ENCODE assay signal across 9 mouse cellular contexts in the genomic region with DNA sequence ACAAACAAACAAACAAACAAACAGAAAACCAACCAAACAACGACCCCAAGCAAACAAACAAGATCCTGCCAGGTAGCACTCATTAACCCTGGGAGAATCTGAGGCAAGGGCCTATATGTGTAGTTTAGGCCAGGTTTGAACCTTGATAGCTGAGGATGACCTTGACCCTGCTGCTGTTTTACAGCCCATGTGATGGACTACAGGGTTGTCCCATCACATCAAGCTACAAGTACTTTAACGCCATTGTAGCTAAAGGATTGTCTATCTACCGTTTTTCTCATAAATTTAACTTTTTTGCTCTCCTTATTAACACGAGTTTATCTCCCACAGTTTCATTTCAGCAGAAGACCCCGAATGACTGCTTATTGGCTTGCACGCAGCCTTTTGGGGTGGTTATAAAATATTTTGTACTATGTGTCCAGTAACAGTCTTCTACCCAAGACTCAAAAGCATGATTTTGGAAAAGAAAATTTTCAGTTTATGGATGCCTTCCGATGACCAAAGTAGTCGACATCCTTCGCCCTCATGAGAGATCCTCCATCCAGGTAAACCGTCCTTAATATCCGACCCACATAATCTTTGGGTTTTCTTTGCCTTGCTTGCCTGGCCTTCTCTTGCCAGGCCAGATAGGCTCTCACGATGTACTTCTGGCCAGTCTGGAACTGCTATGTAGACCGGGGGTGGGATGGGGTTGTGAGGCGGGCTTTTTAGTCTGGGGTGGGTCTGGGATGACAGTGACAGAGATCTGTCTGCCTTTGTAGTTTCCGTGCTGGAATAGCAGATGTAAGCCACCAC. TPM values are rescaled to one million over a fixed set of nuclear protein-coding genes. Genes with fewer than 3 reads are reported as not detected.
A peak's percentile ranks its signal among the peaks of the same experiment; 100 is the strongest.
DNase-seq lines count a peak whose midpoint lies in the region; ATAC-seq and TF ChIP-seq lines count a peak whose summit lies in the region.
"Had no signal": no experiment of that assay in that cellular context is flagged by ENCODE, and none has a peak within 500 bp of the region (broad histone marks: within the 10 kb centered on the region; RNA-seq: fewer than 3 reads in every experiment).

No protein-coding gene starts in this region.

- intact Hi-C loops in heart, postnatal 25 days (cut with DNase I), result loop anchor here (2.0 to 10.0 kb wide), 3 partner anchors 69 to 1571 kb away; a partner anchor contains a TSS

- TF ChIP-seq EP300 in MEL (IDR thresholded peaks at IDR 0.05; ENCODE audit: low read depth in 1 of 2, low read length in 2 of 2), result no peak

- no peak for TF ChIP-seq RAD21 in MEL (IDR thresholded peaks at IDR 0.05; ENCODE audit: low read depth, low read length)

- peak overlapping the region; percentile 59; the same call in 1 of the 2 replicates for H3K9ac ChIP-seq in heart, embryonic 11.5 days (ENCODE audit: low read depth, low read length)
- H3K9ac ChIP-seq in MEL (ENCODE audit: control insufficient read depth, low read depth, low read length, poor library complexity, severe bottlenecking), result peak overlapping the region; percentile 47; the same call in 1 of the 2 replicates
- peak overlapping the region; percentile 56 for H3K9ac ChIP-seq in hindbrain, embryonic 13.5 days
- peak overlapping the region; percentile 45; the same call in 1 of the 2 replicates for H3K9ac ChIP-seq in midbrain, embryonic 13.5 days (replicated peaks)

- H3K36me3 ChIP-seq in heart, embryonic 11.5 days (ENCODE audit: control insufficient read depth, insufficient read depth, low read length), result no peaks in the 10 kb centered on the region
- H3K36me3 ChIP-seq in MEL (ENCODE audit: control insufficient read depth in 1 of 2, insufficient read depth in 2 of 2, low read length in 2 of 2), result peaks cover 0 to 17% of the 10 kb centered on the region in 2 experiments; a peak in 2 of 4 replicates
- no peaks in the 10 kb centered on the region for H3K36me3 ChIP-seq in hindbrain, embryonic 13.5 days
- no peaks in the 10 kb centered on the region for H3K36me3 ChIP-seq in midbrain, embryonic 13.5 days

- no peak for TF ChIP-seq POLR2A in MEL (IDR thresholded peaks at IDR 0.05; ENCODE audit: control insufficient read depth in 1 of 2, insufficient read depth in 1 of 2, low read depth in 1 of 2, low read length in 2 of 2, poor library complexity in 1 of 2)

- no peaks in the 10 kb centered on the region for H3K27me3 ChIP-seq in heart, embryonic 11.5 days (ENCODE audit: control insufficient read depth, insufficient read depth, low read length)
- H3K27me3 ChIP-seq in MEL (ENCODE audit: control insufficient read depth in 1 of 2, insufficient read depth in 2 of 2, low read length in 2 of 2), result no peaks in the 10 kb centered on the region
- no peaks in the 10 kb centered on the region for H3K27me3 ChIP-seq in hindbrain, embryonic 13.5 days
- no peaks in the 10 kb centered on the region for H3K27me3 ChIP-seq in midbrain, embryonic 13.5 days

- no peak overlapping the region for H3K27ac ChIP-seq in heart, embryonic 11.5 days (ENCODE audit: low read depth, low read length)
- no peak overlapping the region for H3K27ac ChIP-seq in MEL (ENCODE audit: control insufficient read depth, low read depth, low read length)
- no peak overlapping the region for H3K27ac ChIP-seq in hindbrain, embryonic 13.5 days
- H3K27ac ChIP-seq in midbrain, embryonic 13.5 days, result no peak overlapping the region

- H3K4me2 ChIP-seq in heart, embryonic 11.5 days, result peak overlapping the region; percentile 91
- peak overlapping the region; percentile 56 for H3K4me2 ChIP-seq in hindbrain, embryonic 13.5 days
- peak overlapping the region; percentile 56 for H3K4me2 ChIP-seq in midbrain, embryonic 13.5 days (replicated peaks)

- WGBS in heart, embryonic 11.5 days (ENCODE audit: insufficient replicate concordance), result 47% methylated on average over 15 of the region's 15 CpGs
- 55% methylated on average over 15 of the region's 15 CpGs for WGBS in hindbrain, embryonic 13.5 days
- 54% methylated on average over 15 of the region's 15 CpGs for WGBS in midbrain, embryonic 13.5 days

- H3K79me2 ChIP-seq in MEL (ENCODE audit: control insufficient read depth, insufficient read depth, low read length, poor library complexity), result no peaks in the 10 kb centered on the region

- no peak for TF ChIP-seq CTCF in MEL (IDR thresholded peaks at IDR 0.05 in 2 of 3, conservative IDR thresholded peaks at IDR 0.05 in 1 of 3; ENCODE audit: control insufficient read depth in 1 of 3, insufficient read depth in 1 of 3, low read depth in 2 of 3, low read length in 3 of 3, poor library complexity in 1 of 3, severe bottlenecking in 1 of 3)

- ATAC-seq in heart, embryonic 11.5 days (replicated peaks; ENCODE audit: insufficient number of reproducible peaks, low FRiP score, low TSS enrichment), result no peak
- ATAC-seq in hindbrain, embryonic 13.5 days (ENCODE audit: low FRiP score), result no peak
- no peak for ATAC-seq in midbrain, embryonic 13.5 days

- H3K4me3 ChIP-seq in heart, embryonic 11.5 days (ENCODE audit: low read depth, low read length), result peak overlapping the region; percentile 47
- peak overlapping the region; percentile 51 to 59 for H3K4me3 ChIP-seq in MEL (ENCODE audit: control insufficient read depth in 1 of 2, insufficient read depth in 1 of 2, low read depth in 2 of 2, low read length in 2 of 2)
- H3K4me3 ChIP-seq in hindbrain, embryonic 13.5 days, result peak overlapping the region; percentile 46
- peak overlapping the region; percentile 51 for H3K4me3 ChIP-seq in midbrain, embryonic 13.5 days (replicated peaks)

- no peaks in the 10 kb centered on the region for H3K9me3 ChIP-seq in heart, embryonic 11.5 days (replicated peaks; ENCODE audit: control insufficient read depth, low read length)
- no peaks in the 10 kb centered on the region for H3K9me3 ChIP-seq in MEL (replicated peaks; ENCODE audit: insufficient read depth, low read length)
- H3K9me3 ChIP-seq in hindbrain, embryonic 13.5 days, result no peaks in the 10 kb centered on the region
- H3K9me3 ChIP-seq in midbrain, embryonic 13.5 days, result no peaks in the 10 kb centered on the region

- H3K4me1 ChIP-seq in heart, embryonic 11.5 days (ENCODE audit: control insufficient read depth, insufficient read depth, low read length), result no peaks in the 10 kb centered on the region
- peaks cover 0 to 12% of the 10 kb centered on the region in 2 experiments; a peak in 2 of 4 replicates for H3K4me1 ChIP-seq in MEL (ENCODE audit: control insufficient read depth in 1 of 2, insufficient read depth in 2 of 2, low read length in 2 of 2)
- peaks cover 9% of the 10 kb centered on the region for H3K4me1 ChIP-seq in hindbrain, embryonic 13.5 days (replicated peaks)
- H3K4me1 ChIP-seq in midbrain, embryonic 13.5 days (replicated peaks), result peaks cover 9% of the 10 kb centered on the region

- DNase-seq in heart, postnatal 25 days (ENCODE audit: low spot score), result no peak
- DNase-seq in MEL (ENCODE audit: low read depth, low spot score), result peak; percentile 46
- no peak for DNase-seq in adrenal gland, adult 8-10 months
- no peak for DNase-seq in frontal cortex, postnatal 36 days (ENCODE audit: low spot score in 2 of 2)
- no peak for DNase-seq in ovary, postnatal 36 days (ENCODE audit: low spot score)

RNA-seq across cellular contexts. Expression of a gene that starts 14.8 kb away (rescaled TPM):
- 2.1 and 3.4 TPM in 2 replicates for polyA plus RNA-seq in heart, embryonic 11.5 days (2014; fragmentation: Nextera tagmentation; extraction: Ambion mirVana)
- total RNA-seq in heart, postnatal 25 days (2021), result 100 to 1,000 TPM; 272 to 334 TPM
- total RNA-seq in MEL (2012; rRNA removed), result 5,750 and 5,753 TPM in 2 replicates
- polyA plus RNA-seq in MEL (2012; ENCODE audit: insufficient read depth in 1 of 2, insufficient read length in 2 of 2, low read depth in 1 of 2, low replicate concordance in 2 of 2, missing spikeins in 1 of 2), result 1 to 10 TPM in 1 of 2 experiments, not detected in 1; 9.9 TPM
- polyA plus RNA-seq in hindbrain, embryonic 13.5 days (2015; fragmentation: Nextera tagmentation; extraction: Ambion mirVana), result 4.2 and 5.7 TPM in 2 replicates
- polyA plus RNA-seq in midbrain, embryonic 13.5 days (2015; fragmentation: Nextera tagmentation; extraction: Ambion mirVana), result 6.4 and 7.4 TPM in 2 replicates
- 100 to 1,000 TPM; 381 to 523 (median 406) TPM for total RNA-seq in adrenal gland, adult 8-10 months (2022)

RNA-seq across cellular contexts. Expression of a gene that starts 17.7 kb away (rescaled TPM):
- 1.4 and 2.3 TPM in 2 replicates for polyA plus RNA-seq in heart, embryonic 11.5 days (2014; fragmentation: Nextera tagmentation; extraction: Ambion mirVana)
- total RNA-seq in heart, postnatal 25 days (2021), result 10 to 100 TPM; 13.7 to 25.9 TPM
- 939 and 1,000 TPM in 2 replicates for total RNA-seq in MEL (2012; rRNA removed)
- 10 to 100 TPM in 1 of 2 experiments, not detected in 1; 64.3 TPM for polyA plus RNA-seq in MEL (2012; ENCODE audit: insufficient read depth in 1 of 2, insufficient read length in 2 of 2, low read depth in 1 of 2, low replicate concordance in 2 of 2, missing spikeins in 1 of 2)
- 2.4 TPM in 1 of 2 replicates, not detected in the other for polyA plus RNA-seq in hindbrain, embryonic 13.5 days (2015; fragmentation: Nextera tagmentation; extraction: Ambion mirVana)
- polyA plus RNA-seq in midbrain, embryonic 13.5 days (2015; fragmentation: Nextera tagmentation; extraction: Ambion mirVana), result 1.3 and 3.0 TPM in 2 replicates
- 10 to 100 TPM in 3 of 4 experiments, 1 to 10 TPM in 1; 8.2 to 20.8 (median 16.2) TPM for total RNA-seq in adrenal gland, adult 8-10 months (2022)

RNA-seq across cellular contexts. Expression of a gene that starts 19.2 kb away (rescaled TPM):
- 2.8 and 3.1 TPM in 2 replicates for polyA plus RNA-seq in heart, embryonic 11.5 days (2014; fragmentation: Nextera tagmentation; extraction: Ambion mirVana)
- total RNA-seq in heart, postnatal 25 days (2021), result 1 to 10 TPM; 3.4 to 4.1 TPM
- total RNA-seq in MEL (2012; rRNA removed), result 441 and 728 TPM in 2 replicates
- polyA plus RNA-seq in MEL (2012; ENCODE audit: insufficient read depth in 1 of 2, insufficient read length in 2 of 2, low read depth in 1 of 2, low replicate concordance in 2 of 2, missing spikeins in 1 of 2), result 1 to 10 TPM in 1 of 2 experiments, not detected in 1; 5.2 TPM
- polyA plus RNA-seq in hindbrain, embryonic 13.5 days (2015; fragmentation: Nextera tagmentation; extraction: Ambion mirVana), result 1.8 and 3.0 TPM in 2 replicates
- polyA plus RNA-seq in midbrain, embryonic 13.5 days (2015; fragmentation: Nextera tagmentation; extraction: Ambion mirVana), result 3.1 and 5.3 TPM in 2 replicates
- 1 to 10 TPM; 3.2 to 5.6 (median 4.7) TPM for total RNA-seq in adrenal gland, adult 8-10 months (2022)

RNA-seq across cellular contexts. Expression of a gene that starts 27.2 kb away (rescaled TPM):
- 0.43 and 0.66 TPM in 2 replicates for polyA plus RNA-seq in heart, embryonic 11.5 days (2014; fragmentation: Nextera tagmentation; extraction: Ambion mirVana)
- total RNA-seq in heart, postnatal 25 days (2021), result 1 to 10 TPM; 1.4 to 1.9 TPM
- total RNA-seq in MEL (2012; rRNA removed), result 275 and 350 TPM in 2 replicates
- polyA plus RNA-seq in MEL (2012; ENCODE audit: insufficient read depth in 1 of 2, insufficient read length in 2 of 2, low read depth in 1 of 2, low replicate concordance in 2 of 2, missing spikeins in 1 of 2), result under 1 TPM in 1 of 2 experiments, not detected in 1; 0.70 TPM
- polyA plus RNA-seq in hindbrain, embryonic 13.5 days (2015; fragmentation: Nextera tagmentation; extraction: Ambion mirVana), result 0.29 TPM in 1 of 2 replicates, not detected in the other
- 0.31 and 0.35 TPM in 2 replicates for polyA plus RNA-seq in midbrain, embryonic 13.5 days (2015; fragmentation: Nextera tagmentation; extraction: Ambion mirVana)
- total RNA-seq in adrenal gland, adult 8-10 months (2022), result 1 to 10 TPM; 2.2 to 3.4 (median 2.9) TPM

RNA-seq across cellular contexts. Expression of a gene that starts 27.4 kb away (rescaled TPM):
- polyA plus RNA-seq in heart, embryonic 11.5 days (2014; fragmentation: Nextera tagmentation; extraction: Ambion mirVana), result 0.59 and 0.80 TPM in 2 replicates
- not detected for total RNA-seq in heart, postnatal 25 days (2021)
- total RNA-seq in MEL (2012; rRNA removed), result not detected in 2 replicates
- not detected for polyA plus RNA-seq in MEL (2012; ENCODE audit: insufficient read depth in 1 of 2, insufficient read length in 2 of 2, low read depth in 1 of 2, low replicate concordance in 2 of 2, missing spikeins in 1 of 2)
- 0.12 TPM in 1 of 2 replicates, not detected in the other for polyA plus RNA-seq in hindbrain, embryonic 13.5 days (2015; fragmentation: Nextera tagmentation; extraction: Ambion mirVana)
- 0.13 TPM in 2 replicates for polyA plus RNA-seq in midbrain, embryonic 13.5 days (2015; fragmentation: Nextera tagmentation; extraction: Ambion mirVana)
- total RNA-seq in adrenal gland, adult 8-10 months (2022), result not detected
- polyA plus RNA-seq: spleen, adult 2 months had no signal
